Mouse (Mus musculus): ENCODE measurements around the gene Specc1. TPM values are rescaled to one million over a fixed set of nuclear protein-coding genes. Genes with fewer than 3 reads are reported as not detected.
A peak's percentile ranks its signal among the peaks of the same experiment; 100 is the strongest.

The Specc1 gene
- polyA plus RNA-seq, 1 experiment from 2014 or later: 16.2 TPM

DNA sequence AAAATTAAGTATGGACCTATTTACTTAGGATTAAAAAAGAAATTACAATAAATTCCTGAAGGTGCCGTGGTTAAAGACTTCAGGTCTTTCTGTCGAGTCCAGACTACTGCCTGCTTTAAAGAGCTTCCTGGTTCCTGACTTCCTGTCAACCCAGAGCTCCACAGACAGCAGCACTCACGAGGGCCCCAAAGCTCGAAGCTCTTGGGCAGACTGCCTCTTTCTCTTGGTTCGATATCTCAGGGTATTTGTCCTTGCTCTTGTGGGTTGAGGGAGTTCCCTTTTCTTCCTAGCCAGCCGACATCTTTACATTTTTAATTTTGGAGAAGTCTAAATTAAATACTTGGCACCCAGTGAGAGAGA, 48.3 kb downstream of the Specc1 start:
- no peaks in the 10 kb centered on the region for H3K27me3 ChIP-seq
- WGBS: 70% methylated on average over 6 of the region's 6 CpGs
- H3K27ac ChIP-seq: no peak overlapping the region
- no peaks in the 10 kb centered on the region for H3K36me3 ChIP-seq (ENCODE audit: poor library complexity, severe bottlenecking)
- H3K9ac ChIP-seq: no peak overlapping the region
- no peak overlapping the region for H3K4me2 ChIP-seq
- no peak for ATAC-seq
- H3K9me3 ChIP-seq (replicated peaks): no peaks in the 10 kb centered on the region
- no peak overlapping the region for H3K4me3 ChIP-seq
- 0 out of 2 replicates have a peak, but pooled peaks cover 3% of the 10 kb centered on the region for H3K4me1 ChIP-seq

DNA sequence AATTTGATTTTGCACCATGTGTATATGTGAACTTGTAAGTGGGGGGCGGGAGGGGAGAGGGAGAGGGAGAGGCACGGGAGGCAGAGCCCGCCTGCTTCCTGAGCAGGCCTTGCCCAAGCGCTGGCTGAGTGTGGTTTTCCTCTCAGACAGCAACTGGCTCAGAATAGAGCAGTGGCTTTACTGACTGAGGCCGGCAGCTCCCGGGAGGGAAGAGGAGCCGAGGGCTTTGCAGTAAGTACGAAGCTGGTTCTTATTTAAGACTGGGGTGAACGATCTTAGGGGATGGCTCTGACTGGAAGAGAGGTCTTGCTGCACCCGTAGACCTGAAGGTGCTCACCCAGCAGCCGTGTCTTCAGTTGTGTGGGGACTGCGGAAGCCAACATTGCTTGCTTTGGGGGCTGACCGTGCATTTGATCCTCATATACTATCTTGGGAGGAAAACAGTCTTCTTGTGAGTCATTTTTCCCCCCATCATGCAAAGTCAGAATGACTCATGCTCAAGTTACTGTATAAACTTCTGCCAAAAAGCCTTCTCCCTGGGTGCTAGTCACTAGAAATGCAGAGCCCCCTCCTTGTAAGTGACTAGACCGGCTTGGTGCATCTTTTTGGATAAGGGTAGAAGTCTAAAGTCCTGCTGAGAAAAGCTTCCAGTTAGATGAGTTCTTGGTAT, 48.8 kb downstream of the Specc1 start:
- Histone ChIP-seq H3K27ac (no peak overlapping the region), H3K9me3 (replicated peaks) (no peaks in the 10 kb centered on the region), H3K9ac (no peak overlapping the region), H3K4me2 (no peak overlapping the region), H3K27me3 (no peaks in the 10 kb centered on the region), H3K36me3 (ENCODE audit: poor library complexity, severe bottlenecking) (no peaks in the 10 kb centered on the region), H3K4me1 (0 out of 2 replicates have a peak, but pooled peaks cover 3% of the 10 kb centered on the region), H3K4me3 (no peak overlapping the region)
- ATAC-seq: no peak
- WGBS: 64% methylated on average over 14 of the region's 14 CpGs

DNA sequence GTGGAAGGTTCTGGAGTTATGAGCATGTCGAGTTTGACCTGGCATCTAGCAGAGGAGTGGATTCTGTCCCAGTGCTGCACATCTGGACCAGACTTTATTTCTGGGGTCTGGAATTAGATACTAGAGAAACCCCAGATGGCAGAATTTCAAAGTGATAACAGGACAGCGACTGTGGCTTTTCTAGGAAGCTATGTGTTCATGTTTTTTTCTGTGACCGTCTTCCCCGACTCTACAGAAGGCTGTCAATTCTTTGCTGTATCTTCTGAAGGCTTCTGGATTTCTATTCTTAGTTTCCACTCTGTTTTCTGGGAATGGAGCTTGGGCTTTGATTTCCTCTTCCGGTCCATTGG, 49.3 kb downstream of the Specc1 start:
- H3K36me3 ChIP-seq (ENCODE audit: poor library complexity, severe bottlenecking): no peaks in the 10 kb centered on the region
- no peaks in the 10 kb centered on the region for H3K27me3 ChIP-seq
- 70% methylated on average over 5 of the region's 5 CpGs for WGBS

DNA sequence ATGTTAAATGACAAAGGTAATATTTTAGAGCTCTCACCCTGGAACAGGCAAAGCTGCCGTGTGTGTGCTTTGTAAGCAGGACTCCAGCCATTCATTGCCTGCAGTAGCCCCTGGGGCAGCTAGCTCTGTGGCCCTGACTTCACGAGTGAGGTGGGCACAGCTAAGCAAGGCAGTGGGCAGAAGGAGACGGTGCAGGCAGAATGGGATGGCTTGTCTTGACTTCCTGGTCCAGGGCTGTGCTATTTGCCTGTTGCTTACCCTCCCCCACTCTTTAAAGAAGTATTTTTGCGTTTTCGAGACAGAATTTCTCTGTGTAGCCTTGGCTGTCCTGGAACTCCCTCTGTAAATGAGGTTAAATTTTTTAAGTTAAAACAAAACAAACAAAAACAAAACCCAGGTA, 50.1 kb downstream of the Specc1 start:
- Histone ChIP-seq H3K4me2 (no peak overlapping the region), H3K4me1 (0 out of 2 replicates have a peak, but pooled peaks cover 3% of the 10 kb centered on the region), H3K9me3 (replicated peaks) (no peaks in the 10 kb centered on the region), H3K36me3 (ENCODE audit: poor library complexity, severe bottlenecking) (no peaks in the 10 kb centered on the region), H3K4me3 (no peak overlapping the region), H3K27me3 (no peaks in the 10 kb centered on the region), H3K27ac (no peak overlapping the region), H3K9ac (no peak overlapping the region)
- WGBS: 62% methylated on average over 5 of the region's 5 CpGs
- ATAC-seq: no peak

More for the DNA sequence above, 49.3 kb downstream of the Specc1 start:
- Histone ChIP-seq H3K4me1 (0 out of 2 replicates have a peak, but pooled peaks cover 3% of the 10 kb centered on the region), H3K27ac (no peak overlapping the region), H3K9ac (no peak overlapping the region), H3K4me2 (no peak overlapping the region), H3K9me3 (replicated peaks) (no peaks in the 10 kb centered on the region), H3K4me3 (no peak overlapping the region)
- no peak for ATAC-seq

DNA sequence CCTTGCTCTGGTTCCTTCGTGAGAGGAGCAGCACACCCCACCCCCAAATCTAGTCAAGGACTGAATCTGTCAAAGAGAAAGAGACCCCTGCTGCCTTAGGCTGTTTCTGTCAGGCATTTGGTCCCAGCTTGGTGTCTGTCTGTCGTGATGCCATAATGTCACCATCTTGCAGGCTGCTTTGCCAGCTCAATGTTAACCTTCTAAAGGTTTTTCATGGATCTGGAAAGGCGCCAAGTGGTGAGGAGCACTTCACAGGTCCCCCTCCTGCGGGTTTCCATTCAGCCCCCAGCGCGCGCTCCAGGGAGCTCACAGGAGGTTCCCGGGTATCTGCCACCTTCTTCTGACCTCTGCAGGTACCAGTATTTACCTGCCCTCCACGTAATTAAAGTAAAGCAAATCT, 51.4 kb downstream of the Specc1 start:
- Histone ChIP-seq H3K27me3 (no peaks in the 10 kb centered on the region), H3K9ac (no peak overlapping the region), H3K4me3 (no peak overlapping the region), H3K36me3 (ENCODE audit: poor library complexity, severe bottlenecking) (no peaks in the 10 kb centered on the region), H3K27ac (no peak overlapping the region), H3K4me2 (no peak overlapping the region), H3K4me1 (0 out of 2 replicates have a peak, but pooled peaks cover 3% of the 10 kb centered on the region), H3K9me3 (replicated peaks) (no peaks in the 10 kb centered on the region)
- WGBS: 37% methylated on average over 9 of the region's 9 CpGs
- ATAC-seq: no peak

DNA sequence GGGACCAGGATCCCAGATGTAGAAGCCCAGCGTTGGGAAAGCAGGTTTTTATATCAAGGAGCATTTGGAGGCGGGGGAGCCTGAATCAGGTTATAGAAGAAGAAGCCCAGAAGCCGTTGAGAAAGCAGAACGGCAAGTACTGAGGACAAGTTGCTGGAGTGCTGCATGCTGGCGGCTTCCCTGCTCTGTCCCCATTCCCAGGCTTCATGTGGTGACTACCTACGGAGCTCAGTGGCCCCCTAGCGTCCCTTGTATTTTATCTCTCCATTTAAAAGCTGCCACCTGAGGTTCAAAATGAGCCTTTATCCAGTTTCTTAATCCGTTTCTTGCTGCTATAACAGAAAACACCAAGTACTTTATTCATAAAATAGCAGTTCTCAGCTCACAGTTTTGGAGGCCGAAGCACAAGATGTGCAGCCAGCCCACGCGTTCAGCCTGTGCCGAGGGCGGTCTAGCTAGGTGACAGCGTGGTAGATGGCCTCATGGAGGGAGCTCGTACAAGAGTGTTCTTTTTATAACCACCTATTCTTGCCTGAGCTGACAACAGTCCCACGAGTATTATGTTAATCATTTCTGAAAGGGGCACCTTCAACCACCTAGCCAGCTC, 54.2 kb downstream of the Specc1 start:
- no peak overlapping the region for H3K4me3 ChIP-seq
- H3K36me3 ChIP-seq (ENCODE audit: poor library complexity, severe bottlenecking): no peaks in the 10 kb centered on the region
- H3K4me2 ChIP-seq: no peak overlapping the region
- no peak for ATAC-seq
- no peak overlapping the region for H3K9ac ChIP-seq
- H3K27ac ChIP-seq: no peak overlapping the region
- no peaks in the 10 kb centered on the region for H3K27me3 ChIP-seq
- H3K9me3 ChIP-seq (replicated peaks): no peaks in the 10 kb centered on the region
- H3K4me1 ChIP-seq: peaks cover 13% of the 10 kb centered on the region; the same call in 1 of the 2 replicates
- 68% methylated on average over 16 of the region's 16 CpGs for WGBS

DNA sequence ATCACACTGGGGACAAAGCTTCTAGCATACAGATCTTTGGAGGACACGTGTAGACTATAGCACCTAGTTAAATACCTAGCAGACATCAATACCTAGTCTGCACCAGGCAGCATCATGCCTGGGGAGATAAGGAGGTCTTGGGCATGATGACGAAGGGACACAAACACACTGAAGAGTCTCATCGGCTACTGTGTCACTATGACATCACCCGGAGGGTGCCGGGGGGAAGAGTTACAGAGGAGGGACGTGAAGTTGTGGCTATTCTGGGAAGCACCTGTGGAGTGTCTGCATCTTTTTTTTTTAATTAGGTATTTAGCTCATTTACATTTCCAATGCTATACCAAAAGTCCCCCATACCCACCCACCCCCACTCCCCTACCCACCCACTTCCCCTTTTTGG, 55.5 kb downstream of the Specc1 start:
- Histone ChIP-seq H3K4me1 (peaks cover 13% of the 10 kb centered on the region; the same call in 1 of the 2 replicates), H3K36me3 (ENCODE audit: poor library complexity, severe bottlenecking) (no peaks in the 10 kb centered on the region), H3K4me2 (no peak overlapping the region), H3K9ac (no peak overlapping the region), H3K9me3 (replicated peaks) (no peaks in the 10 kb centered on the region), H3K27ac (no peak overlapping the region), H3K4me3 (no peak overlapping the region), H3K27me3 (peaks cover 3% of the 10 kb centered on the region; the same call in 1 of the 2 replicates)
- 95% methylated on average over 6 of the region's 6 CpGs for WGBS
- ATAC-seq: no peak

DNA sequence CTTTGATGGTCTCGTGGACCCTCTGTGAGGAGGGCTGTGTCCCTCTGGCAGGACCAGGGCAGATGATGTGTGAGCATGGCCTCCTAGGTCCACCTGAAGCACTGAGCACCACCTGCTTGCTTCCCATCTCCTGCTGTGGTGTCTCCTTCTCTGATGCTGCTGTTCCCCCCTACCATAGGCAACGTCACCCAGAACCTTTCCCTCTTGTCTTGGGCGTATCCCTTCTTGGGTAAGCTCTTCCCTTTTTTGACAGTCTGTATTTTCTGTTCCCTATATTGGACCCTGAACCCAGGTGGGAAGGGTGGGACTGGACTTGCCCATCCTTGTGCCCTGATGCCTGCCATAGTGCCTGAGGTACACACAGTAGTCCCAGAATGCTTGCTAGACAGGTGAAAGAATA, 56.9 kb downstream of the Specc1 start:
- no peak for ATAC-seq
- H3K4me3 ChIP-seq: no peak overlapping the region
- H3K36me3 ChIP-seq (ENCODE audit: poor library complexity, severe bottlenecking): no peaks in the 10 kb centered on the region
- WGBS: 90% methylated on average over 3 of the region's 3 CpGs
- H3K4me1 ChIP-seq: peaks cover 10% of the 10 kb centered on the region; the same call in 1 of the 2 replicates
- peaks cover 3% of the 10 kb centered on the region; the same call in 1 of the 2 replicates for H3K27me3 ChIP-seq
- no peak overlapping the region for H3K27ac ChIP-seq
- H3K9me3 ChIP-seq (replicated peaks): no peaks in the 10 kb centered on the region
- H3K4me2 ChIP-seq: no peak overlapping the region
- no peak overlapping the region for H3K9ac ChIP-seq

DNA sequence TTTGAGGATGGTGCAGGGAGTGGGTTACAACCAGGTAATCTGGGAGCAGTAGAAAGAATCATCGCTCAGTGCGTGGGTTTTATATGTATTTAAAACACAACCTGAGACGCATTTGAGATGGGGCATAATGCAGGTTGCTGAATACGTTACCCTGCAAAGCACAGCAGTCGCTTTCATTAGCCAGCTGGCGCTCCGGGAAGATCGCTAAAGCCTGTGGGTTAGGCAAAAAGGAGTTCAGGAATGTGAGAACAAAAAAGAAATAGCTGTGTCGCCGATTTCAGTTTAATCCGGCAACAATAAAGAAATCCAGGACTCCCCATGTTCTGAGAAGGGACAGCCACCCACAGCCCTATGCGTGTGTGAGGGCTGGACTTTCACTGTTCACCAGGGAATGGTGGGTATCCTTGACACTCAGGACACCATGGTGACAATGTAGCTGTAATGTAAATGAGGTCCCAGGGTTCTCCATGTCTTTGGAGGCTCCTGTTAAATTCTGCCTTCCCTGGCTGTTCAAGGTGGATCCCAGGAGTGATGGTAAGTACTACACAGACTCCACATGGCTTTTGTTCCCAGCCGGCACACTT, 58.6 kb downstream of the Specc1 start:
- no peak overlapping the region for H3K27ac ChIP-seq
- 11% methylated on average over 13 of the region's 13 CpGs for WGBS
- peak overlapping the region; percentile 38 for H3K4me2 ChIP-seq
- H3K9me3 ChIP-seq (replicated peaks): no peaks in the 10 kb centered on the region
- no peak overlapping the region for H3K4me3 ChIP-seq
- peaks cover 3% of the 10 kb centered on the region; the same call in 1 of the 2 replicates for H3K27me3 ChIP-seq
- H3K9ac ChIP-seq: no peak overlapping the region
- no peak for ATAC-seq
- H3K4me1 ChIP-seq: peaks cover 10% of the 10 kb centered on the region; the same call in 1 of the 2 replicates
- H3K36me3 ChIP-seq (ENCODE audit: poor library complexity, severe bottlenecking): no peaks in the 10 kb centered on the region

DNA sequence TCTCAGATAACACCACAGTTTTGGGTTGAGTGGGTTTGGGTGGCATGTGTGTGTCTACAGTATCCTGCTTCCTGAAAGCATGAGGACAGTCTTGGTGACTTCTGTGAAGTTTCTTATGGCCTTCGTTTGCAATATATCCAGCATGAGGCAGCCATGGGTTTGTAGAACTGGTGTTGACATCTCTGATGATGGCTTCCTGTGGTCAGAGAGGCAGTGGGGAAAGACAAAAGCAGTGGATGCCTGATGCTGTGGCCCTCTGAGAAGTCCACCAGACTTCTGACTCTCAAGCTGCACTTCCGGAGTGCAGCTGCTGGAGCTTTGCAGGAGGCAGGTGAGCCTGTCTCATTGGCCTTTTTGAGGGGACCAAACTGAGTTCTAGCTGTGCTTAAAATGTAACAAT, 60.4 kb downstream of the Specc1 start:
- Histone ChIP-seq H3K9ac (no peak overlapping the region), H3K27me3 (peaks cover 3% of the 10 kb centered on the region; the same call in 1 of the 2 replicates), H3K4me3 (no peak overlapping the region), H3K4me1 (peaks cover 10% of the 10 kb centered on the region; the same call in 1 of the 2 replicates), H3K9me3 (replicated peaks) (no peaks in the 10 kb centered on the region), H3K27ac (no peak overlapping the region), H3K36me3 (ENCODE audit: poor library complexity, severe bottlenecking) (no peaks in the 10 kb centered on the region), H3K4me2 (no peak overlapping the region)
- ATAC-seq: no peak
- 78% methylated on average over 2 of the region's 2 CpGs for WGBS

DNA sequence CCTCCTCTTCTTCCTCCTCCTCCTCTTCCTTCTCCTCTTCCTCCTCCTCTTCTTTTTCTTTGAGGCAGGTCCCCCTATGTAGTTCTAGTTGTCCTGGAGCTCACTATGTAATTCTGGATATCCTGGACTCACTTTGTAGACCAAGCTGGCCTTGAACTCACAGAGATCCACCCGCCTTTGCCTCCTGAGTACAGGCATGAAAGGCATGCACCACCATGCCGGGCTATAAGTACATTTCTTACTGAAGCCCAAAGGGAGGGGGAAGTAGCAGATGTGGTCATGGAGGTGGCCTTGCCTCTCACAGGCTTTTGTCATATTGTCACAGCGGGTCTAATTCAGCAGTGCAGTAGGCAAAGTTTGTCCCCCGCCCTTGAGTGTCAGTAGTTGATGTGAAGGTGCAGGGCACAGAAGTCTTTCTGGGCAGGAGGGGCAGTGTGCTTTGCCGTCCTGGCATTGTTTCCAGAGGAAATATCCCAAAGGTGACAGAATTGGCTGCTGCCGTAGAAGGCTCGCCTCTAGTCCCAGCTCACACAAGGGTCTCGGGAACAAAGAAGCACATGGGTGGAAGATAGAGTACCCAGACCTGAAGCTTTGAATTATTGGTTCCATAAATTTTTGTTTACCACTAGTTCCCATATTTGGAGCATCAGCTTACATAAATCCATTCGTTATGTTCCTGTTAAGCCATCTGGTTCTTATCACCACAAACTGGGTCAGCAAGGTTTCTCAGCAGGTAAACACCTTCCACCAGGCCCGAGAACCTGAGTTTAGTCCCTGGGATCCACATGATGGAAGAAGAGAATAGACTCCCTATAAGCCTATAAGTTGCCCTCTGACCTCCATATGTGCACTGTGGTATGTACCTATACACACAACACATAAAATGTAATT, 62.0 kb downstream of the Specc1 start:
- Histone ChIP-seq H3K9ac (no peak overlapping the region), H3K9me3 (replicated peaks) (no peaks in the 10 kb centered on the region), H3K27ac (no peak overlapping the region), H3K4me1 (peaks cover 10% of the 10 kb centered on the region), H3K4me3 (no peak overlapping the region), H3K36me3 (ENCODE audit: poor library complexity, severe bottlenecking) (no peaks in the 10 kb centered on the region), H3K4me2 (no peak overlapping the region), H3K27me3 (peaks cover 3% of the 10 kb centered on the region; the same call in 1 of the 2 replicates)
- no peak for ATAC-seq
- WGBS: 83% methylated on average over 10 of the region's 10 CpGs

DNA sequence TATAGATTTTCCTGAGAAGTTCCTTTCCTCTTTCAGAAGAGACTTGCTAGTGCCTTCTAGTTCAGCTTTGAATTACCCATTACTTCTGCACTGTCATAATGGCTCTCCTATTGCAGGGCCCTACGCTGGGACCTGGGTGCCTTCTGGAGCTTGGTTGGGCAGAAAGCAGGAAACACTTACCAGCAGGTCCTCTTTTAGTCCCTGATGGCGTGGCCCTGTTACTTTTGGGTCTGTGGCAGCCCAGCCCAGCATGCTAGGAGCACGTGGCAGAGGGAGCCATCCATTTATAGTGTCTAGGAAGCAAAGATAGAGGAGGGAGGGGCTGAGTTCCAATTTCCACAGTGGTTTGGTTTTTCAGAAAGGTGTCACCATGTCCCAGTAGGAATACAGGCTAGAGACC, 63.3 kb downstream of the Specc1 start:
- Histone ChIP-seq H3K4me3 (no peak overlapping the region), H3K36me3 (ENCODE audit: poor library complexity, severe bottlenecking) (no peaks in the 10 kb centered on the region), H3K4me1 (peaks cover 21% of the 10 kb centered on the region), H3K27ac (no peak overlapping the region), H3K4me2 (no peak overlapping the region), H3K27me3 (peaks cover 3% of the 10 kb centered on the region; the same call in 1 of the 2 replicates), H3K9ac (no peak overlapping the region), H3K9me3 (replicated peaks) (no peaks in the 10 kb centered on the region)
- ATAC-seq: no peak
- 66% methylated on average over 3 of the region's 3 CpGs for WGBS

All from forebrain, embryonic 13.5 days (tissue).